Mouse (Mus musculus) right cerebral cortex, postnatal 25 days (tissue): ENCODE results near the gene Zbtb25.

ENCODE experiments used
- DNase-seq: peaks from one replicate; pipeline ENCODE4 v3.0.0; 2022

The Zbtb25 gene

GRCm38 (mm10) chr12:76375506-76375905 is 6.1 kb upstream of the Zbtb25 start:
- no peak for DNase-seq

- DNase-seq: no peak
These were observed 5.5 kb upstream of the Zbtb25 start for GRCm38 (mm10) chr12:76374911-76375310.

- DNase-seq: no peak
These were observed 4.6 kb upstream of the Zbtb25 start for GRCm38 (mm10) chr12:76373991-76374390.

GRCm38 (mm10) chr12:76372881-76373818 is 3.7 kb upstream of the Zbtb25 start:
- no peak for DNase-seq

- DNase-seq: no peak
These were observed 2.6 kb upstream of the Zbtb25 start for GRCm38 (mm10) chr12:76372046-76372445.

GRCm38 (mm10) chr12:76370831-76371571 is 1.6 kb upstream of the Zbtb25 start:
- peak; percentile 69 for DNase-seq

GRCm38 (mm10) chr12:76369978-76370830 is 802 bp upstream of the Zbtb25 start, which contains the start of gene Zbtb1:
Gene Zbtb1 (plus strand): TSS chr12:76370266.
- peak; percentile 88 for DNase-seq

- DNase-seq: no peak
These were observed 604 bp downstream of the Zbtb25 start for GRCm38 (mm10) chr12:76368790-76369205.

GRCm38 (mm10) chr12:76368201-76368789 is 1.1 kb downstream of the Zbtb25 start:
- DNase-seq: no peak

- DNase-seq: no peak
These were observed 2.1 kb downstream of the Zbtb25 start for GRCm38 (mm10) chr12:76367096-76367995.

GRCm38 (mm10) chr12:76366276-76366675 is 3.1 kb downstream of the Zbtb25 start:
- DNase-seq: no peak

GRCm38 (mm10) chr12:76362303-76362676 is 7.1 kb downstream of the Zbtb25 start:
- no peak for DNase-seq

GRCm38 (mm10) chr12:76361405-76362302 is 7.7 kb downstream of the Zbtb25 start:
- no peak for DNase-seq

- DNase-seq: no peak
These were observed 8.5 kb downstream of the Zbtb25 start for GRCm38 (mm10) chr12:76360868-76361267.

- DNase-seq: no peak
These were observed 19.7 kb downstream of the Zbtb25 start for GRCm38 (mm10) chr12:76349680-76350220.

- no peak for DNase-seq
These were observed 23.5 kb downstream of the Zbtb25 start for GRCm38 (mm10) chr12:76345759-76346455.

- DNase-seq: peak; percentile 21
These were observed 28.3 kb downstream of the Zbtb25 start for GRCm38 (mm10) chr12:76341080-76341479.

- no peak for DNase-seq
These were observed 33.1 kb downstream of the Zbtb25 start for GRCm38 (mm10) chr12:76336111-76336965.
